8 mouse cellular contexts compared by ENCODE assay signal in the genomic region with DNA sequence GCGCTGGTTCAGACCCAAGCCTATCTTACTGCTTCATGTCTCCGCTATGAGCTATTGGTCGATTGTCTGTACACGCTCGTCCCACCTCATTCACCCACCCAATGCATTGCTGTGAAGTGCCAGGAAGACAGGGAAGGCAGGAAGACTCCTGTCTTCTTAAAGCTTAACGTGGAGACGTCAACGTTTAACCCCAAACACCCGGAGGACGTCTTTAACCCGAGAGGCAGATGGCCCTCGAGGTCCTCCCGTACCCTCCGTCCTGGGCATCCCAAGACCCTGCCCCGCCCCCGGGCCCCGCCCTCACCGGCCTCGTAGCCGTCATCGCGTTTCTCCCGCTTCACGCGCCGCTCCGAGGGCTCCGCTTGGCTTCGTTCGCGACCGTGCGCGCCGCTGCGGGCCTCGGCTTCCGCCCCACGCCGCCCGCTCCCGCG. TPM values are rescaled to one million over a fixed set of nuclear protein-coding genes. Genes with fewer than 3 reads are reported as not detected.
A peak's percentile ranks its signal among the peaks of the same experiment; 100 is the strongest.
DNase-seq lines count a peak whose midpoint lies in the region; ATAC-seq lines count a peak whose summit lies in the region.

No protein-coding gene starts in this region.

- DNase-seq in adrenal gland, postnatal 25 days = peak; percentile 52
- DNase-seq in adrenal gland, postnatal 4 days (ENCODE audit: low spot score in 2 of 2) = no peak
- peak; percentile 33 for DNase-seq in retina, embryonic 14.5 days (ENCODE audit: low spot score)
- DNase-seq in retina, postnatal 1 day = no peak
- peak; percentile 51 for DNase-seq in limb, embryonic 11.5 days (ENCODE audit: low spot score)

- peak overlapping the region; percentile 100 for H3K4me3 ChIP-seq in forebrain, embryonic 13.5 days
- peak overlapping the region; percentile 93 for H3K4me3 ChIP-seq in limb, embryonic 11.5 days (ENCODE audit: low read depth, low read length)
- peak overlapping the region; percentile 96 for H3K4me3 ChIP-seq in neural tube, embryonic 14.5 days (ENCODE audit: low read depth, low read length)

- peak overlapping the region; percentile 78 for H3K27ac ChIP-seq in forebrain, embryonic 13.5 days
- peak overlapping the region; percentile 66 for H3K27ac ChIP-seq in limb, embryonic 11.5 days (replicated peaks; ENCODE audit: low read depth, low read length)
- H3K27ac ChIP-seq in neural tube, embryonic 14.5 days (ENCODE audit: low read depth, low read length) = peak overlapping the region; percentile 75

- peaks cover 40% of the 10 kb centered on the region for H3K4me1 ChIP-seq in forebrain, embryonic 13.5 days
- H3K4me1 ChIP-seq in limb, embryonic 11.5 days (ENCODE audit: control insufficient read depth, insufficient read depth, low read length) = peaks cover 11% of the 10 kb centered on the region
- H3K4me1 ChIP-seq in neural tube, embryonic 14.5 days (ENCODE audit: control insufficient read depth, insufficient read depth, low read length) = peaks cover 23% of the 10 kb centered on the region

- peak overlapping the region; percentile 93 for H3K9ac ChIP-seq in forebrain, embryonic 13.5 days
- H3K9ac ChIP-seq in limb, embryonic 11.5 days (ENCODE audit: low read length) = peak overlapping the region; percentile 77
- peak overlapping the region; percentile 90 for H3K9ac ChIP-seq in neural tube, embryonic 14.5 days (replicated peaks; ENCODE audit: low read depth, low read length)

- WGBS in forebrain, embryonic 13.5 days = under 1% methylated on average over 37 of the region's 43 CpGs
- WGBS in limb, embryonic 11.5 days = under 1% methylated on average over 39 of the region's 43 CpGs
- 1% methylated on average over 34 of the region's 43 CpGs for WGBS in neural tube, embryonic 14.5 days

- ATAC-seq in forebrain, embryonic 13.5 days = peak; percentile 46
- no peak for ATAC-seq in limb, embryonic 11.5 days (ENCODE audit: insufficient number of reproducible peaks, low FRiP score, low TSS enrichment, low read depth)
- peak; percentile 38; the same call in 1 of the 2 replicates for ATAC-seq in neural tube, embryonic 14.5 days (ENCODE audit: low read depth)
- no peak for ATAC-seq in megakaryocyte progenitor cell, adult 5-6 weeks (replicated peaks; ENCODE audit: poor library complexity)

- H3K4me2 ChIP-seq in forebrain, embryonic 13.5 days = peak overlapping the region; percentile 98
- H3K4me2 ChIP-seq in limb, embryonic 11.5 days (ENCODE audit: low read depth, severe bottlenecking) = peak overlapping the region; percentile 75
- peak overlapping the region; percentile 86 for H3K4me2 ChIP-seq in neural tube, embryonic 14.5 days (ENCODE audit: low read depth, low read length)

- H3K9me3 ChIP-seq in forebrain, embryonic 13.5 days (replicated peaks) = no peaks in the 10 kb centered on the region
- H3K9me3 ChIP-seq in limb, embryonic 11.5 days (ENCODE audit: control insufficient read depth, low read length) = no peaks in the 10 kb centered on the region
- no peaks in the 10 kb centered on the region for H3K9me3 ChIP-seq in neural tube, embryonic 14.5 days (ENCODE audit: control insufficient read depth, low read length)

- no peaks in the 10 kb centered on the region for H3K27me3 ChIP-seq in forebrain, embryonic 13.5 days
- no peaks in the 10 kb centered on the region for H3K27me3 ChIP-seq in limb, embryonic 11.5 days (ENCODE audit: control insufficient read depth, insufficient read depth, low read length)
- H3K27me3 ChIP-seq in neural tube, embryonic 14.5 days (ENCODE audit: control insufficient read depth, insufficient read depth, low read length) = peaks cover 4% of the 10 kb centered on the region; the same call in 1 of the 2 replicates

- peaks cover 34% of the 10 kb centered on the region for H3K36me3 ChIP-seq in forebrain, embryonic 13.5 days (ENCODE audit: poor library complexity, severe bottlenecking)
- peaks cover 21% of the 10 kb centered on the region for H3K36me3 ChIP-seq in limb, embryonic 11.5 days (ENCODE audit: control insufficient read depth, insufficient read depth, low read length)
- H3K36me3 ChIP-seq in neural tube, embryonic 14.5 days (ENCODE audit: control insufficient read depth, insufficient read depth, low read length) = peaks cover 21% of the 10 kb centered on the region

RNA-seq across cellular contexts. Expression of gene Sart1, which starts 0.5 kb away (rescaled TPM):
- 49.8 and 93.4 TPM in 2 replicates for total RNA-seq in adrenal gland, postnatal 25 days (2021)
- total RNA-seq in adrenal gland, postnatal 4 days (2021) = 100 to 1,000 TPM in 1 of 2 experiments, 10 to 100 TPM in 1; 98.7 to 123 TPM
- 85.3 and 88.4 TPM in 2 replicates for polyA plus RNA-seq in forebrain, embryonic 13.5 days (2015; fragmentation: Nextera tagmentation; extraction: Ambion mirVana)
- polyA plus RNA-seq in limb, embryonic 11.5 days (2014; fragmentation: Nextera tagmentation; extraction: Ambion mirVana) = 87.1 and 92.5 TPM in 2 replicates
- polyA plus RNA-seq in neural tube, embryonic 14.5 days (2014; fragmentation: Nextera tagmentation; extraction: Ambion mirVana) = 55.6 and 69.2 TPM in 2 replicates
- 65.3 and 65.9 TPM in 2 replicates for total RNA-seq in megakaryocyte progenitor cell, adult 5-6 weeks (2015)
- 83.8 and 105 TPM in 2 replicates for total RNA-seq in megakaryocyte progenitor cell, adult 5-6 weeks (2017)

RNA-seq across cellular contexts. Expression of gene Tsga10ip, which starts 14.3 kb away (rescaled TPM):
- total RNA-seq in adrenal gland, postnatal 25 days (2021) = not detected in 2 replicates
- not detected for total RNA-seq in adrenal gland, postnatal 4 days (2021)
- 0.39 TPM in 1 of 2 replicates, not detected in the other for polyA plus RNA-seq in forebrain, embryonic 13.5 days (2015; fragmentation: Nextera tagmentation; extraction: Ambion mirVana)
- not detected in 2 replicates for polyA plus RNA-seq in limb, embryonic 11.5 days (2014; fragmentation: Nextera tagmentation; extraction: Ambion mirVana)
- polyA plus RNA-seq in neural tube, embryonic 14.5 days (2014; fragmentation: Nextera tagmentation; extraction: Ambion mirVana) = not detected in 2 replicates
- not detected in 2 replicates for total RNA-seq in megakaryocyte progenitor cell, adult 5-6 weeks (2015)
- total RNA-seq in megakaryocyte progenitor cell, adult 5-6 weeks (2017) = 0.34 TPM in 1 of 2 replicates, not detected in the other

RNA-seq across cellular contexts. Expression of gene Banf1, which starts 21.1 kb away (rescaled TPM):
- 148 and 160 TPM in 2 replicates for total RNA-seq in adrenal gland, postnatal 25 days (2021)
- total RNA-seq in adrenal gland, postnatal 4 days (2021) = 100 to 1,000 TPM; 153 to 164 TPM
- 479 and 496 TPM in 2 replicates for polyA plus RNA-seq in forebrain, embryonic 13.5 days (2015; fragmentation: Nextera tagmentation; extraction: Ambion mirVana)
- 522 and 532 TPM in 2 replicates for polyA plus RNA-seq in limb, embryonic 11.5 days (2014; fragmentation: Nextera tagmentation; extraction: Ambion mirVana)
- 274 and 327 TPM in 2 replicates for polyA plus RNA-seq in neural tube, embryonic 14.5 days (2014; fragmentation: Nextera tagmentation; extraction: Ambion mirVana)
- total RNA-seq in megakaryocyte progenitor cell, adult 5-6 weeks (2015) = 499 and 504 TPM in 2 replicates
- 66.7 and 68.5 TPM in 2 replicates for total RNA-seq in megakaryocyte progenitor cell, adult 5-6 weeks (2017)

RNA-seq across cellular contexts. Expression of gene Eif1ad, which starts 21.5 kb away (rescaled TPM):
- 25.0 and 25.1 TPM in 2 replicates for total RNA-seq in adrenal gland, postnatal 25 days (2021)
- total RNA-seq in adrenal gland, postnatal 4 days (2021) = 10 to 100 TPM; 36.5 to 42.2 TPM
- polyA plus RNA-seq in forebrain, embryonic 13.5 days (2015; fragmentation: Nextera tagmentation; extraction: Ambion mirVana) = 64.3 and 69.5 TPM in 2 replicates
- 78.9 and 89.3 TPM in 2 replicates for polyA plus RNA-seq in limb, embryonic 11.5 days (2014; fragmentation: Nextera tagmentation; extraction: Ambion mirVana)
- polyA plus RNA-seq in neural tube, embryonic 14.5 days (2014; fragmentation: Nextera tagmentation; extraction: Ambion mirVana) = 38.7 and 41.6 TPM in 2 replicates
- 48.9 and 54.7 TPM in 2 replicates for total RNA-seq in megakaryocyte progenitor cell, adult 5-6 weeks (2015)
- 67.8 and 86.2 TPM in 2 replicates for total RNA-seq in megakaryocyte progenitor cell, adult 5-6 weeks (2017)

RNA-seq across cellular contexts. Expression of gene Drap1, which starts 36.8 kb away (rescaled TPM):
- total RNA-seq in adrenal gland, postnatal 25 days (2021) = 182 and 221 TPM in 2 replicates
- 100 to 1,000 TPM; 236 to 266 TPM for total RNA-seq in adrenal gland, postnatal 4 days (2021)
- 291 and 298 TPM in 2 replicates for polyA plus RNA-seq in forebrain, embryonic 13.5 days (2015; fragmentation: Nextera tagmentation; extraction: Ambion mirVana)
- 216 and 243 TPM in 2 replicates for polyA plus RNA-seq in limb, embryonic 11.5 days (2014; fragmentation: Nextera tagmentation; extraction: Ambion mirVana)
- polyA plus RNA-seq in neural tube, embryonic 14.5 days (2014; fragmentation: Nextera tagmentation; extraction: Ambion mirVana) = 208 and 254 TPM in 2 replicates
- total RNA-seq in megakaryocyte progenitor cell, adult 5-6 weeks (2015) = 120 and 142 TPM in 2 replicates
- 105 and 109 TPM in 2 replicates for total RNA-seq in megakaryocyte progenitor cell, adult 5-6 weeks (2017)

Comparison
In these comparisons a context has a peak if more than half of its experiments do, and no peak if none do; other contexts are left out.
1. DNase-seq: peak in adrenal gland, postnatal 25 days (single experiment), retina, embryonic 14.5 days (single experiment) and limb, embryonic 11.5 days (single experiment); none in adrenal gland, postnatal 4 days (0 of 2) and retina, postnatal 1 day (single experiment).
2. ATAC-seq: peak in forebrain, embryonic 13.5 days (single experiment) and neural tube, embryonic 14.5 days (single experiment); none in limb, embryonic 11.5 days (single experiment) and megakaryocyte progenitor cell, adult 5-6 weeks (single experiment).
3. Peak in every context shown above with its lines, with median percentiles within 50 percentile points of each other: H3K27ac ChIP-seq, H3K4me2 ChIP-seq, H3K4me3 ChIP-seq and H3K9ac ChIP-seq.